Mouse (Mus musculus) frontal cortex, adult (tissue): ENCODE measurements around the gene Ptn.

Source experiments
- ATAC-seq: cut with Nextera tagmentation; 2 replicates; pipeline ENCODE4 v1.9.2; 2017; ENCODE audit warnings: mild to moderate bottlenecking, moderate library complexity, mixed read lengths; ENCODE audit not compliant: low TSS enrichment

The Ptn gene

DNA sequence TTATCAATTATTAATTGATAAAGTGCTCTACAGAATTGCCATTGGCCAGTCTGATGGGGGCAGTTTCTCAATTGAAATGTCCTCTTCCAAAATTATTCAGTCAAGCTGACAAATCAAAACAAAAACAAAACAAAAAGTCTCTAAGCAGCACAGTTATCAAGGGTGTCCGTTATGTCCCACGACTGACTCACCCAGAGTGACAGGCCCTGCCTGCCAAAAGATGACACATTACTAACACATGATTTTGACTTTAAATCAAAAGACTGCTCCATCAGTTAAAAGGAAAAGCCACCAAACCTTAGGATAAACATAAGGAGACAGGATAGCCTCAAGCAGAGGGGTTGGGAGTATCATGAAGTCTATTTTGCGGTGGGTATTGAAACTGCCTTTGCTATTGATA lies 6.6 kb upstream of the Ptn start:
- no peak for ATAC-seq

DNA sequence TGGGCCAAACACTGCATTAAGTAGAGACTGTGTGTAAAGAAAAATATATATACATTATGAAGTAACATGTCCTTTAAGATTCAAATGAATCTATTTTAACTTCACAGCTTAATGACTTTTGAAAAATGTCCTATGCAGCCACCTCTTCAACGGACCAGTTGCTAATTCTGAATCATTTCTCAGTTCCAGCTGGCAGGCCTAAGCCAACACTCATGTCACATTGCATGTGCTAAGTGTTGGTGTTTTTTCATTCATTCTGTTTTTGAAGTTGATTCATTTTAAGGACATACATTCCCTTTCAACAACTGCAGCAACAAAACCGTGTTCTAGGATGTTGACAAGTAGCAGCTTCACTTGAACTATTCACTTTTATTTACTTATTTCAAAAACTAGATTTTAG lies 6.0 kb upstream of the Ptn start:
- ATAC-seq = peak; percentile 47

DNA sequence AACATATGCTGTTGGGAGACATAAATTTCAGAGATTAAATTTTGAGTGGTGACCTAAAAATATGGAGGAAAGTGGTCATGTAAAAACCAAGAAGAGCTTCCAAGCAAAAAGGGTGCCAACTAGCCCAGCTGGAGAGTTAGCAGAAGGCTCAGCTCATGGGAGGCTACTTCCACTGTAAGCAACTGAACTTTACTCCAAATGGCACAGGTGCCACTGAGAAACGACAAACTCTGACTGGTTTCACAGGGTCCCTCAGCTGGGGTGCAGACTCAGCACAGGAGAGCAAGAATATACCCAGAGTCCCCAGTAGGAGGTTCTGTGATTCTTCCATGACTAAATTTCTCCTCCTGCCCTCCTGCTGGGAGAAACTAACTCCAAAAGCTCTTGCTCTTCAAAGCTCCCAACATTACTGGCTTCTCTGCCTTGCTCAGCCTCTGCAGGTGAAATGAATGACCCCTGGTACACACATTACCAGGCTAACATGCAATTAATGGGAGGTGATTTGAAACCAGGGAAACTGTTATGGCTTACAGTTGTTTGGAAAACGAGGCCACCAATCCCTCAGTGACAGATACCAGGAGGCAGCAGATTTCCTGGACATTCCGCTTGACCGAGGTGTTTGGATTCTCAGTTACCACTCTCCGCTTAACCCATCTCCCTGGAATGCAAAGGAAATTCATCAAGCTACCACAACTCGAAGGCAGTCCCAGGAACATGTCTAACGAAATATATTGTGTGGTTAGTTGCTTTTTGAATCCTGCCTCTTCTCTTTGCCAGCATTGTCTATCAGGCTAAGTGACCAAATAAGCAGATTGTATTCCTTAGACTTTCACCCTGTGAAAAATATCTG lies 2.9 kb upstream of the Ptn start:
- ATAC-seq = no peak

DNA sequence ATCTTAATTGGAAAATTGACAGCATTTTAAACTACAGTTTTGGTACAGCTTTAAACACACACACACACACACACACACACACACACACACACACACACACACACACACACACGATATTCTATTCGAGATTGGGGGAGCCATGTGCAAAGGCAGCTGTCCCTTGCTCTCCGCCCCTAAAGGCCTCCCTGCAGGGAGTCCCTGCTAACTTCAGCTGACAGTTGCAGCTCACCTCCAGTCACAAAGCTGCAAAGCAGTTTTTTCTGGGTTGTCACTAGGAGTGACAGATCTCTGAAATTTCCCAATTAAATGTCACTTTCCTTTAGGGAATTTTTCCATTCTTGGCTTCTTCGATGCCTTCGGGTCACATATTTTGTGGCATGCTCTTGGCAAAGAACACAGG lies 428 bp upstream of the Ptn start:
- no peak for ATAC-seq

DNA sequence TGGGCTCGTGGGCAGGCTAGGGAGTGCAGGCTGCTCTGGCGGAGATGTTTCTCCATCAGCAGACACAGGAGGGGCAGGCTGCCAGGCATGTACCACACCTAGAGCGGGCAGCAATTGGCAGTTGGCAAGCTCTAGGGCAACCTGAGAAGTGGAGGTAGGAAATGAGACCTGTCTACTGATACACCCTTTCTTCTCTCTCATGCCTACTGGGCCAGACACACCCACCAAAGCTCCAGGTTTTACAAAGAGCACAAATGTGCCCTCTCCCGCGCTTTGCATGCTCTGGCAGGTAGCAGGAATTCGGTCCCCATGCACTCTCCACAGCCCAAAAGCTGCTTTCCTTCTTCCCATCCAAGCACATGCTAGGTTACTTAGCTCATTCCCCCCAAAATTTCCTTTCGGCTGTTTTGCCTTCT lies 701 bp downstream of the Ptn start:
- peak; percentile 50 for ATAC-seq

DNA sequence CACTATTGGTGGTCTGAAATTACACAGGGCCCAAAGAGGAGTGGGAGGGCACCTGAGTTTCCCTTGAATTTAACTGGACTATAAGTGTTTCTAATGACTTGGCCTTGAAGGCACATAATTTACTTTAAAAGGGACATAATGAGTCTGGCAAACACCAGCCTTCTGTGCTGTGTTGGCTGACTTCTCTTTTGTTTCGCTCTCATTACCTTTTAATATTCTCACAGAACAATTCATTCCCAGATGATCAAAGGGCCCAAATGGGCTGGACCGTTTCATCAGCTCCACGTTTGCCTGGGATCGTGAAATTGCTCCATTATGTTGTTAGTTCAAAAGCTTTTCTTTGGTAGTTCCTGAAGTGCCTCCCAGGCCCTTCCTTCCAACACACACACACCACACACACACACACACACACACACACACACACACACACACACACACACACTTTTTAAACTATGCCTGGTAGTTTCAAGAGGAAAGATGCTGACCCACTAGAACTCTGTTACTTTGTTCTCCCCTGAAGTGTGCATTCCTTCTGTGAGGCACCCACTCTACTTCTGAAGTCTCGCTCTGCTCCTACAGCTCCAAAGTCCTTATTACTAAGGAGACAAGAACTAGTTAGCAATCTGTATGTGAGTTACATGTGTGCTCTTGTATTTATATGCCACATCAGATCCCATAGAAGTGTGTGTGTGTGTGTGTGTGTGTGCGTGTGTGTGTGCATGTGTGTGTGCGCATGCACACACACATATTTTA lies 1.5 kb downstream of the Ptn start:
- ATAC-seq = no peak

DNA sequence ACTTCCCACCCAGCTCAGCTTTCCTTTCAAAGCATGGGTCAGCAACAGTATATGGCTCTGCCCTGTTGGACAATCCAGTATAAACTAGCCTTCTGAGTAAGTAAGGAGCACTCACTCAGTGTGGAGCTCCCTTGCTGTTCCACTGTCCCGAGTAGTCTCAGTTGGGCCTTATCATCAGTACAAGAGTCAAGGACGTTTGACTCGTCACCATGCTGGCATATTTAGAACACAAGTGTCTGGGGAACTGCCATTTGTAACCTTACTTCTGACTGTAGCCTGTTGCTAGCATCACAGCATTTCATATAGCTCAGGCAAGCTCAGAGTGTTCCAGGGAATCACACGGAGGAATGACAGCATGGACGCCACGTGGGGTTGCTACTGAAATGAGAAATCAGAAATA lies 3.1 kb downstream of the Ptn start:
- ATAC-seq = no peak

DNA sequence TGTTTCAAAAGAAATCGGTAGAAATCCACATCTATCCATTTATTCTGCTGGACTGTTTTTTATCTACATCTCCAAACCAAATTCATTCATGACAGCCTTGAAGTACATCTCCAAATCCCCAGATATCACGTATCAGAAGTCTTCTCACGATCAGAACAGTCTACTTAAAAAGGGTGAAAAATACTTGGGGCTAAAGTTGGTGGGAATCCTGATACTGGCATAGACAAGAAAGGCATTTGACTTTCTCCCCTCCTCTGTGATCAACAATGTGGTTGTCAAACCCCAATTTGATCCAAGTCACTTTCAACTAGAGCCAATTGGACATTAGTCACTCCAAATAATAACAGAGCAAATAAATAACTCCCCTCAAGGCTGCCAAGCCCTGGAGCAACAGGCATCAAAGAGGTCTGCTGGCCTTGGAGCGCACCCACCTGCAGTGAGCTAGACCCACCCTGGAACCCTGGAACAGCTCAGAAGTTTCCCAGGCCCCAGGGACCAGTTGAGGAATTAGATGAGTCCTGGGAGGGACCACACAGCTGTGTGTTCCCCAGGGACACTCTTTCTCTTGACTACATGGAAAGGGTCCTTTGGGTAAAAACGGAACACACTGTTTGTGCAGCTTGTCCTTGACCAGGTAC lies 9.6 kb downstream of the Ptn start:
- ATAC-seq = no peak

DNA sequence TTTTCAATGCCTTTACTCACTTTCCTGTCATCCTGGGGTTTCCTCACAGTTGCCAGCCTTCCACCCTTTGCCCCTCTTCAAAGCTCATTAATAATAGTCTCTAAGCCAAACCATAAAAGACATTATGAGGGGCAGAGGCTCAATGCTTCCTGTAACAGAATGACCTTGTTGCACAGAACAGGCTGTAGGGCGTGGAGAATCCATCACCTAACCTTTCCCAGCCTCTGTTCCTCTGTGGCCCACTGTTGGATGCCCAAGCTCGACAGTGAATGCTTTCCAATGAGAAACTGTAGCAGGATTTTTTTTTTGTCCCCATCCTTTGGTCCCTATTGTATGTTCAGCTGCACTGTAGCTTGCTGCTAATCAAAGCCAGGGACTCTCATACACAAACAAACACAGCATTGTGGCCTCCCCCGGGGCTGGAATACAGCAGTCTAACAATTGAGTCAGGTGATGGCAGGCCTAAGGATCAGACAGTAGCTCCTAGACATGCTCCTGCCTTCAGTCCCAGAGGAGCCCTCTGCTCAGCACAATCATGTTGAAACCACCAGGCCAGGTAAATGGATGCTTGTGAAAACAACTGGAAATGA lies 12.9 kb downstream of the Ptn start:
- ATAC-seq = peak; percentile 51

DNA sequence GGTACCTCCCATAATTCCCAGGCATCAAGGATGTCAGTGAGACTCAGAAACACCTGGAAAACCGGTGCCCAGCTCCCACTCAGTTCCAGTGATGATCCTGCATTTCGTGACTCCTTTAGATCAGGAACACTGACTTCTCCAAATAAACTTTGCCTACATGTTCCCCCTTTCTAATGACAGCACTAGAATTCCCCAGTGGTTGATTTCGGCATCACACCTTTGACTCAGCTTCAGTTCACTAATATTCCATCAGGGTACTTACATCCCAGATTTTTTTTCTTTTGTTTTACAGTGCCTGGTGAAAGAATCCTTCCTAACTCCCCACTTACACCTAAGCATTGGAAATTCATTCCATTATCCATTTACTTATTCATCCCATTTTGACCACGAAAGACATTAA lies 15.5 kb downstream of the Ptn start:
- ATAC-seq = no peak

DNA sequence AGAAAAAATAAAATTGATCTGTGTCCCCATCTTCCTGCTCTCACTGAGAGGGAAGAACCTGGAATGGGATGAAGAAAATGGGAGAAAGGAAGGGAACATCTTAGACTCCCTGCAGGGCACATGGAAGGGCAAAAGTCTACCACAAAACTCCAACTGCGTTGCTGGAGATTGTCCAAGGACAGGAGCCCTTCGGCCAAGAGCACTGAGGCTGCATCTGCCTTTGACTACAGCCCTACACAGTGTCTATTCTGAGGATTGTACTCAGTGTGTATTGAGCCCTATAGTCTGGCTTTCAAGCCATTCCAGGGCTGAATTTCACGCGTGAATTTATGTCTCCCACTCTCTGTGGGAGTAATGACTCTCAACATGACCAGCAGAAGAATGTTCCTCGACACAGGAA lies 16.2 kb downstream of the Ptn start:
- ATAC-seq = no peak

DNA sequence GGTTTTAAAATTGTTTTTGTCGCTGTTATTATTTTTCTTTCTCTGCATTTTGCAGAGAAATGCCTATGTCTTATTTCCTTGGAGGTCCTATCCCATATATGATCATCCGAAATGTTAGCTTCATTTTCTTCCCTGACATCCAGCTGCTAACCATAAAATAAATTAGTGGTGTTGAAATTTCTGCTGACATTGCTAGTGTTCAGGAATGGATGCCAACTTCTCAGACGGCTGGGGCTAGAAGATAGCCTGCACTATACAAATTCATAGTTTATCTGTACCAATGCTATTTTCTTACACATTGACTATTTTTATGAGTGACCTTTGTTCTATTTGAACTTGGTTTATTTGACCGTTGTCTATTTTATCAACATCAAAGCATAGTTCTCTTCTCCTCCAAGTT lies 20.8 kb downstream of the Ptn start:
- no peak for ATAC-seq

DNA sequence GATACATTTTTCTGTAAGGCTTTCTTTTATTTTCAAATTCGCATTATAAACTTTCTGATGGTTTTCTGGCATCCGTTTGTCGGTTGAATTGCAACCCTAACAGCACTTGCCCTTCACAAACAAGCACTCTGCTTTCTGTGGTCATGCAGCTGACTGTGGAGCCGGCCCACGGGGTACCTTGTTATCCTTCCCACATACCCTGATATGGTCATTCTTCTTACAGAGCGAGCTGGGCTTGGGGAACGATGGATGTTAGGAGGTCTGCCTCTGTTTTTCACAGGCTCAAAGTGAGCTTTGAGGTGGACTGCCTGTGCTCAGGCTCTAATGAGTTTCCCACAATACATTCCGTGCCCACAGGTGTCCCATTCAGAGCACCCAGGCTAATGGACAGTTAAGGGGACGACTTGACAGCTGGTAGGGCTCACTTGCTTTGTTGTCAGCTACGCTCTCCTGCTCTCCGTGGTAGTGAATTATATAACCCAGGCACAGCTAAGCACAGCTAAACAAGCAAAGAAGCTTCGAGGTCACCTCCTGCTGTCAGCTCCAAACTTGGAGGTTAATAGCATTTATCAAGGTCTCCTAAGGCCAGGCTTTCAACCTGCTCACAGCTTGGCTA lies 21.3 kb downstream of the Ptn start:
- peak; percentile 26 for ATAC-seq

DNA sequence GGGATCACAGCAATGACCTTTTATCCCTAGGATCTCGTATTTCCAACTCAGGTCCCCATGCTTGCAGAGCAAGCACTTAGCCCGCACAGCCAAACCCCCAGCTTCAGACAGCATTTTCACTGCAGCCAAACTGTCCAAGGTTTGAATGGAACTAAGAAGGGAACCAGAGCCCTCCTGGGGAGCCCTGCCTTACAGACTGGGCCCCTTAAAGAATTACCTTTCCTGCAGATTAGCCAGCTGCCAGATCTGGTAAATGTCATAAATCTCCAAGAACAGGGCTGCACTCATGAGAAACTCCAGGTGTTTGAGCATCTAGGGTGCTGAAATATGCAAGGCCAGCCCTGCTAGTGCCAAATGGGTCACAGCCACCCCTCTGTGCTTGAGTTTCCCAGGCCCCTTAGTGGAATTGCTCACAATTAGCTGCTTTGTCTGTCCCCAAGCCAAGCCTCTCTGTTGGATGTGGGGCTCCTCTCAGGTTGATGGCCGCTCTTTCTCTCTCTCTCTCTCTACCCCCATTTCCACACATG lies 25.3 kb downstream of the Ptn start:
- peak; percentile 19 for ATAC-seq

DNA sequence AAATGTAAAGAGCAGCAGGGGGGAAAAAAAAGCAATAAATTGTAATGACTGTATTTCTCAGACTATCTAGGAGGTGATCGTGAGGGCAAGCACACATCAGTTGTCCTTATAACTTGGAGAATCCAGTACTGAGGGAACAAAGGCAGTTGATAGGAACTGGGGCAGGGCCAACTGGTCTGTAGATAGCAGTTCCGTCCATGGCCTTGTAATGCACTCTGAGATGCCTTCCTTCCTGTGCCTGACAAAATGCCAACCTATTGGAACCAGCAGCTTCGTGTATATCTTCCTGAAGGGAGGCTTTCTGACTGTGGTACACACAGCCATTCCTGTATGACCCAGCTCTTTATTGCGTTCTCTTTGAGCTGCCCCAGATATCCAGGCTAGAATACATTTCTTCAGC lies 27.5 kb downstream of the Ptn start:
- peak; percentile 20 for ATAC-seq

DNA sequence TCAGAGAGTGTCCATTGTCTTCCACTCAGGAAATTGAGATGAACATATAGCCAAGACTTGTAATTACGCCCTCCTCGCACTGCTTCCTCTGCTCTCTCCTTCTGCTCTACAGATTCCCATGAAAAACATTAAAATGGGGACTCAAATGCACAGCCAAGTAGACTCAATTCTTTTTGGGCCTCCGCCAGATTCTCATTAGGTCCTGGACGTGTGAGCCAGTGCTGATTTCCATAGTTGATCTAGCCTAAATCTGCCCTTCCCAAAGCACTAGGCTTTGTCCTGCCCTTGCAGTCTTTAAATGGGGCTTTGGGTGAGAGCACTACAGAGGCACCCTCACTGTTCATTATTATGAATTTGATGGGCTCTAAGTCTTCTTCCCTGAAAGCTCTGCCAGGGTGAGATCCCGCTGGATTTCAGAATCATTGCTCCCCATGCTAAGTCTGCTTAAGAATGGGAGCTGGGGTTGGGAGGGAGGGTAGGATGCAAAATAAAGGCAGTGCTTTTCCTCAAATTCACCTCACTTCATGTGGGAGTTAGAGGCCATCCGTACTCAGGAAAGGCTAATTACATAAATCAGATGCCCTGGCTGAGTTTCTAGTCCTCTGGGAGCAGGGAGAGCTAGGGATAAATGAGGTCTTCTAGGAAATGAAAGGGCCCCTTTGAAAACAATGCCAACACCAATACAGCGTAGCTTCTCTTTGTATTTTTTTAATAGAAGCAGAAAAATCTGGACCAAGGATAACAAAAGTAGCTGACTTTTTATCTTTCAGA lies 32.3 kb downstream of the Ptn start:
- peak; percentile 11; the same call in 1 of the 2 replicates for ATAC-seq

DNA sequence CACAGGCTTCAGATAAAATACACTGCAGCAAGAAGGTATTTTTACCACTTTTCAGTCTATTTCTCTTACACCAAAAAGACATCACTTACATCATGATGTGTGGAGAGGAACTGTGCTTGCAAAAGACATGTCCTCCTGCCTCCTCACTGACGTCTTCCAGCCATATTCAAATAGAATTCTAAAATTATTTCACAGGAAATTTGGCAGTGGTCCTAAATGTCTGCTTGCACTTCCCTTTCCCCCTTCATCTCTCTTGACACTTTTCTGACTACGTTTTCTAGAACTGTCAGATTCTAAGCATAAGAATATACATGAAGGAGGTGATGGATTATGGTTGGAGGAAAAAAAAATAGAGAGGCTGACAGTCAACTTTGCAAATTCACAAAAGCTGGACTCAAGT lies 33.0 kb downstream of the Ptn start:
- ATAC-seq = peak; percentile 83

DNA sequence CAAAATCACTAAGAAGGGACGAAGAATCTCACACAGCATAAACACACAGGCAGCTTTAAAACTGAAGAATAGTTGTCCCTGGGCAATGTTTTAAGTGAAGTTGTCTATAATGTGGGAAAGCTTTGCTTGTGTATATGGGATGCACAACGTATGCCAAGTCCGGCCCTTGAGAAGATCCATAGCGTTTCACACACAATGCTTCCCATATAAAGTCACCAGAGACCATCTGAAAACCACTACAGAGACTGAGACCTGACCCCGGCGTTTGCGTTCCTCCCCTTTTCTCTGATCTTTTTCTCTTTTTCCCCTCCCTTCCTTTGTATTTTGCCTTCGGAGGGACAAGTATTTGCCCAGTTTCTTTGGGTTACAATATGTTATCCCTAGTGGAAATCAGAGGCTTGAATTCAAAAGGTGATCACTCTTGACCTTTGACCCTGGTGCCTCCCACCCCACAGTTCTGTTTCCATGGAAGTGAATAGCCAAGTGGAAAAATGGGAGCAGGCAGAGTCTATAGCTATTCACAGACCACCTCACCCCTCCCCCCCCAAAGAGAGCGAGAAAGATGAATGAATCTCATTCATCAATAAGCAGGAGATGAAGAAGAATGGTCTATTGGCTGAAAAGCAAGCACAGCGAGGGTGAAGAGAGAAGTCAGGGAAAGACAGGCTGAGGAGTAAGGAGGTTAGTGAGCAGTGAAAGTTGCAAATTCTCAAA lies 34.2 kb downstream of the Ptn start:
- no peak for ATAC-seq

DNA sequence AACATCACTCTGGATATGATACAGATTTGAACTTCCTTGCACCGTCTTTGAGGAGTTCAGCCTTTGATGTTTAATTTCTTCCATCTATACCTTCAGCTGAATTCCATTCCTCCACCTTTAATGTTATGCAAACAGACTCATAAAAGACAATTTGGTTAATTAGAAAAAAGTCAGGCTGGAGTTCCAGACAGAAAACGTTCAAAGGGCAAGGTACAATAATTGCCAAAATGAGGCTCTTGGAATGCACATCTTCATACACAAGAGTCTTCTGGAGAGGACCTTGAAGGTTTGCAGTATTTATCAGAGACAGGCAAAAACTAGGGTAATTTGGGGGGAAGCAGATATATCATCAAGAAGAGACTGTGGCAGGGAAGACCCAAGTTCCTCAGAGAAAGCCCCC lies 37.5 kb downstream of the Ptn start:
- ATAC-seq = no peak

DNA sequence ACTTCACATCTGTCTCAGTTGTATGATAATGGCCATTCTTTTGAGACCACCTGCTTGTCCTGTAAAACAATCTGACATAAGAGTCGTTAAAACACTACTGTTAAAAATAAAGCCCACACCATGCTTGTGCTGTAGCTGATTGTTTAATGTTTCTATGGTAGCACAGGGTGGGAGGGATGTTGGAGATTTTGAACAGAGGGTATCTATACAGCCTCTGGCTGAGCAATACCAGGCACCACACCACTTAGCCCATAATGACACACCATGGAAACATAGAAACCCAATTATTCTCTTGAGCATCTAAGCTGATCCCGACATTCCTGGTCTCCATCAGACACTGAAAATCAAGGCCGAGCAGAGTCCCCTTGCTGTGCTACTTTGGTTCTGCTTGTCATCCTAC lies 41.0 kb downstream of the Ptn start:
- no peak for ATAC-seq
